Mouse (Mus musculus) G1E (cell line): Measurements from ENCODE around the gene Hist1h4a. TPM values are rescaled to one million over a fixed set of nuclear protein-coding genes. Genes with fewer than 3 reads are reported as not detected.

Experiments used
- ATAC-seq: 2 replicates; pipeline ENCODE4 v1.8.0; 2016; ENCODE audit warnings: mild to moderate bottlenecking; ENCODE audit not compliant: insufficient number of reproducible peaks, poor library complexity, low FRiP score, severe bottlenecking; ENCODE audit errors: extremely low read depth
- DNase-seq: peaks from one replicate; pipeline ENCODE4 v3.0.0; 2012; ENCODE audit warnings: low spot score
- H3K27me3 ChIP-seq: 2 replicates; pipeline ENCODE4 v1.6.1; 2012; ENCODE audit warnings: mild to moderate bottlenecking, low read length, inconsistent platforms; ENCODE audit not compliant: insufficient read depth
- H3K36me3 ChIP-seq: replicated peaks from 2 replicates; pipeline ENCODE3; 2012; ENCODE audit warnings: mild to moderate bottlenecking, inconsistent platforms
- H3K4me1 ChIP-seq: 2 replicates; pipeline ENCODE4 v1.6.1; 2012; ENCODE audit warnings: low read depth, low read length, inconsistent platforms, mixed read lengths; ENCODE audit not compliant: insufficient read depth
- H3K4me3 ChIP-seq: 2 replicates; pipeline ENCODE4 v1.5.1; 2012; ENCODE audit warnings: low read depth, mild to moderate bottlenecking, inconsistent platforms, low read length, moderate library complexity, mixed read lengths
- H3K9me3 ChIP-seq: replicated peaks from 2 replicates; pipeline ENCODE4 v1.6.1; 2012; ENCODE audit warnings: inconsistent platforms
- CTCF ChIP-seq: IDR thresholded peaks from 2 replicates; pipeline ENCODE4 v1.5.1; 2012; ENCODE audit warnings: low read depth, low read length, inconsistent platforms, mixed read lengths
- GATA1 ChIP-seq: IDR thresholded peaks from 2 replicates; pipeline ENCODE4 v1.6.1; 2012; ENCODE audit warnings: borderline replicate concordance, low read length, inconsistent platforms, mixed read lengths
- GATA2 ChIP-seq: IDR thresholded peaks from 2 replicates; pipeline ENCODE4 v1.6.1; 2012; ENCODE audit warnings: low read depth, low read length, inconsistent platforms, borderline replicate concordance
- POLR2AphosphoS5 ChIP-seq: IDR thresholded peaks from 2 replicates; pipeline ENCODE4 v1.6.1; 2012; ENCODE audit warnings: low read depth, low read length, inconsistent platforms; ENCODE audit not compliant: insufficient replicate concordance
- TAL1 ChIP-seq: conservative IDR thresholded peaks from 2 replicates; pipeline ENCODE4 v1.6.1; 2012; ENCODE audit warnings: low read depth, low read length, inconsistent platforms, mixed read lengths
- polyA plus RNA-seq: library from polyadenylated mRNA; stranded (reverse); fragments of >175 nt; gene quantifications from 2 replicates; pipeline ENCODE4 v1.2.3, GENCODE M21; 2012
- total RNA-seq, 2 experiments: library from RNA; stranded (forward) in 1 of 2; stranded (reverse) in 1 of 2; fragments of 200-1000 nt in 1 of 2; fragments of >200 nt in 1 of 2; fragmentation: Nextera tagmentation in 1 of 2; gene quantifications; 2 replicates each; pipeline ENCODE4 v1.2.3; 2014 to 2017

The Hist1h4a gene
- total and polyA plus RNA-seq, 3 experiments = 12.0 to 867 (median 465) TPM

DNA sequence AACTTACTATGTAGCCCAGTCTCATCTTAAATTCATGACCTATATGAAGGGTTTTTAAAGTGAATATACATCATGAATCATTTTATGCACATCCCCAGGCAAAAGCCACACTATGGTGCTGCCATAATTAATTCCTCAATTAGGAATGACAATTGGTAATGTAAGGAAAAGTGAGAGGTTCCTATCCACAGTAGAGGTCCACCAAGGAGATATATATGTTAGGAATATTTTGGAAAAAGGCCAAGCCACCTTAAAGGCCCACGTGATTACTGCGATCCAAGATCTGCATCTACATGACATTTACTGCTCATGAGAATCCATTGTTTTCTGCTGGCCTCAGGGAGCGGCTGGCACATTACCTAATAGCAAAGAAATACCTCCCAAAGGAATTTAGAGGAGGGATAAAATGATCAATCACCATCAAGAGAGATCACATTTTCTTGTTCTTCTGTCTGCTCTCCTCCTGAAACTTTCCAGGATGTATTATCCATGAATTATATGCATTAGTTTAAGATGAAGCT, 1.7 kb downstream of the Hist1h4a start:
- TF ChIP-seq GATA1 = no peak
- no peak for TF ChIP-seq GATA2
- TF ChIP-seq CTCF = no peak
- no peak for TF ChIP-seq TAL1
- no peak for TF ChIP-seq POLR2AphosphoS5
- Histone ChIP-seq H3K36me3 (no peaks in the 10 kb centered on the region), H3K9me3 (no peaks in the 10 kb centered on the region), H3K27me3 (no peaks in the 10 kb centered on the region), H3K4me3 (no peak overlapping the region), H3K4me1 (peaks cover 46% of the 10 kb centered on the region)
- ATAC-seq = no peak
- no peak for DNase-seq

DNA sequence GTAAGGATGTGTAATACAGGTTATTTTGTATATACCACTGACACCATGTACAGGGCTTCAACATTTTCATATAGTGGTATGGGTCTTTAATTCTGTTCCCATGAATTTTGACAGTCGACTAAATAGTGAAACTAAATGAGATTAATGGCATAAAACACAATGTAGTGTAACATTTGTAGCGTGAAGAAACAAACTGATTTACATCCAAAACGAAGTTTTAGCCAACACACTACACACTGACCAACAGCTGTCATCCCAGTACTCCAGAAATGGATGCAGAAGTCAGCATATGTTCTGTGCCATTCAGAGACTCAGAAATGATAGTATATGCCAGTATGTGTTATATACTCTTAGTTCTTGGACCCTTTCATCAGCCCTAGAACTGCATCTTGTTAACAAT, 3.1 kb downstream of the Hist1h4a start:
- no peak overlapping the region; the same call in 1 of the 2 replicates for H3K4me3 ChIP-seq
- ATAC-seq = no peak

DNA sequence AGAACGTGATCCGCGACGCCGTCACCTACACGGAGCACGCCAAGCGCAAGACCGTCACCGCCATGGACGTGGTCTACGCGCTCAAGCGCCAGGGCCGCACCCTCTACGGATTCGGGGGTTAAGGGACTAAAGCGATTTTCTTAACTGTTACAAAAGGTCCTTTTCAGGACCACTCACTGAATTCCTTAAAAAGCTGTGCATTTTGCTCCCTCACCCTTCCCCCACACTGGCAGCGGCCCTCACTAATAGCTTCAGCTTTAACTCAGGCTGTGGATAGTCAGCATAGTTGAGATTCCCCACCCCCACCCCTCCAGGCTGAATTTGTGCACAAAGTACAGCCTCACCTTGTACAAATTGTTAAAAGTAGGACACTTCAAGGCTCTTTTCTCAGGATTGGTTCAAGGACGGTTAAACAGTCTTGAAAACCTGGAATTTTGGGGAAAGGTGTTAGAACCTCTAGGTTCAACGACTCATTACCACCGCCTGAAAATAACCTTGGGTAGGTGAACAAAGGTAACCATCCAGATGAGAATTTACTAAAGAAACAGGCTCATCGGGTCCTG, 3.7 kb downstream of the Hist1h4a start:
- no peaks in the 10 kb centered on the region for H3K9me3 ChIP-seq
- peaks cover 33% of the 10 kb centered on the region for H3K4me1 ChIP-seq
- TF ChIP-seq POLR2AphosphoS5 = peak; percentile 92
- no peak for TF ChIP-seq GATA2
- H3K27me3 ChIP-seq = no peaks in the 10 kb centered on the region
- DNase-seq (no peak), ATAC-seq (no peak)
- peak overlapping the region; percentile 63; the same call in 1 of the 2 replicates for H3K4me3 ChIP-seq
- no peaks in the 10 kb centered on the region for H3K36me3 ChIP-seq

More for the DNA sequence above, 3.1 kb downstream of the Hist1h4a start:
- TF ChIP-seq POLR2AphosphoS5 (peak; percentile 87; the same call in 1 of the 2 replicates), GATA2 (no peak)
- no peaks in the 10 kb centered on the region for H3K36me3 ChIP-seq
- peaks cover 35% of the 10 kb centered on the region for H3K4me1 ChIP-seq
- no peak for DNase-seq
- no peaks in the 10 kb centered on the region for H3K27me3 ChIP-seq
- no peaks in the 10 kb centered on the region for H3K9me3 ChIP-seq

DNA sequence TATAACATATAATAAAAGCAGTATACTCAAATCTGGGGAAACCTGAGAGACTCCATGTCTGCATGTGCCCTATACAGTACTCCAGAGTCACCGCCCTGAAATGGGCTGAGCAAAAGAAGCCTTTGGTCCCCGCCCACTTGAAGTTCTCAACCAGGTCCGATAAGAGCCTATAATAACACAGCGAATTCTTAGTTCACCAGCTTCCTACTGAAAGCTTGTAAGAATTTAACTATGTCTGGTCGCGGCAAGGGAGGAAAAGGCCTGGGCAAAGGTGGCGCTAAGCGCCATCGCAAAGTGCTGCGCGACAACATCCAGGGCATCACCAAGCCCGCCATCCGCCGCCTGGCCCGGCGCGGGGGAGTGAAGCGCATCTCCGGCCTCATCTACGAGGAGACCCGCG, 4.2 kb downstream of the Hist1h4a start, which contains the start of gene Hist1h4b:
Gene Hist1h4b (plus strand): TSS at position 224 of the 400 bp plus-strand sequence.
- TF ChIP-seq GATA2 = no peak
- 0 out of 2 replicates have a peak, but pooled peaks have one; percentile 96 for TF ChIP-seq POLR2AphosphoS5
- no peak for TF ChIP-seq GATA1
- no peak for TF ChIP-seq TAL1
- no peak for TF ChIP-seq CTCF
- Histone ChIP-seq H3K36me3 (no peaks in the 10 kb centered on the region), H3K9me3 (no peaks in the 10 kb centered on the region), H3K27me3 (no peaks in the 10 kb centered on the region), H3K4me1 (peaks cover 33% of the 10 kb centered on the region), H3K4me3 (peak within 1 kb of the TSS; percentile 63; the same call in 1 of the 2 replicates)
- DNase-seq (peak; percentile 48), ATAC-seq (no peak)

DNA sequence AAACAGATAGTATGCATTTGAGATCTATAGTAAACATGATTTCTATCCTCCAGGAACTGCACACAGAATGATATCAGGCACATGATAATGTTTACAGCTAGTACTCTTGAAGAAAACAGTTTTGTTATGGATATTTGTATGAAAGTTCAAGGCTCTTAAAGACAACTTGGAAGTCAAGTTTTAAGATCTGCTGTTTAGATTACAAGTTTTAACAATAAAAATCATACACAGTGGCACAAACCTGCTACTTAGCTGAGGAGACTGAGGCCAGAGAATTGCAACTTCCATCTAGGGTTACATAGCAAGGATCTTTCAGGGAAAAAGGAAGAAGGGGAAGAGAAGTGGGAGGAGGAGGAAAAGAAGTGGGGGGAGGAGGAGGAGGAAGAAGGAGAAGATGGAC, 6.0 kb downstream of the Hist1h4a start:
- ATAC-seq (no peak), DNase-seq (no peak)
- no peaks in the 10 kb centered on the region for H3K36me3 ChIP-seq
- H3K9me3 ChIP-seq = no peaks in the 10 kb centered on the region
- H3K4me1 ChIP-seq = peaks cover 27% of the 10 kb centered on the region
- no peaks in the 10 kb centered on the region for H3K27me3 ChIP-seq
- H3K4me3 ChIP-seq = no peak overlapping the region
- TF ChIP-seq POLR2AphosphoS5 (no peak), TAL1 (no peak), GATA2 (no peak), CTCF (no peak), GATA1 (no peak)

DNA sequence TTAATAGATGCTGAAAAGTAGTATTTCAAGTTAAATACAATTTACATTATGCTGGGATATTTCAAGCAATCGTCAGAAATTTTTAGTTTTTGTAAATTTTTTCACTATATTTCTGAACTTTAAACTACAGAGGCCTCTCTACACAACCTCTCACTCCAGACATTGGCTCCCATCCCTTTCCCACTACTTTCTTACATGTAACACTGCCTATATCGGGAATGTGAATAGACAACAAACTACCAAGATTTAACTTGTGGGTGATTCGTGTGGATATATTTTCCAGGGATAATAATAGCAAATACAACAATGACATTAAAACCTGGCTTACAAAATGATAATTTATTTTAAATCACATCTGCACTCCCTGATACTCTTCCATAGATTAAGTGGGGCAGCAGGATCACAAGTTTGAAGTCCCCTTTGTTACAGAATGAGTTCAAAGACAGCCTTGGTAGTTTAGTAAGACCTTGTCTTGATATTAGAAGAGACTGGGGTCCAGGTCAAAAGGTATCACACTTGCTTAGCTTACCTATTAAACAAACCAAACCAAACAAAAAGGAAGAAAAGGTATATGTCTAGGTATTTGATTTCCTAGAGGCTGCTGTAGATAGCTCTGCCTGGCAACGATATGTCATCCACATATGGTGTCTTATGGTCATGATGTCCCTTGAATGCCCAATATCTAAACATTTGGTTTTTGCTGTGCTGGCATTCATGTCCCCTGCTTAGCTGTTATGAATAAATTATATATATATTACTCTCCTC, 7.5 kb downstream of the Hist1h4a start:
- no peaks in the 10 kb centered on the region for H3K9me3 ChIP-seq
- peaks cover 30% of the 10 kb centered on the region for H3K4me1 ChIP-seq
- ATAC-seq (no peak), DNase-seq (no peak)
- H3K27me3 ChIP-seq = no peaks in the 10 kb centered on the region
- H3K36me3 ChIP-seq = no peaks in the 10 kb centered on the region
- no peak overlapping the region for H3K4me3 ChIP-seq
- no peak for TF ChIP-seq GATA1
- TF ChIP-seq GATA2 = no peak
- peak; percentile 93; the same call in 1 of the 2 replicates for TF ChIP-seq POLR2AphosphoS5
- TF ChIP-seq TAL1 = no peak
- TF ChIP-seq CTCF = no peak
